Mouse (Mus musculus): ENCODE measurements around the gene Sytl3. TPM values are rescaled to one million over a fixed set of nuclear protein-coding genes. Genes with fewer than 3 reads are reported as not detected.
"Not testable (repeated sequence)": the region's sequence is repeated elsewhere in the genome, so short reads cannot be mapped to it uniquely, and the experiment has no call there.

The Sytl3 gene
- total and polyA plus RNA-seq, 2 experiments from 2014 or later, result 0.18 TPM; not detected in 1

GRCm38 (mm10) chr17:6703381-6704270 lies 44.7 kb downstream of the Sytl3 start:
- not testable (repeated sequence) for H3K27me3 ChIP-seq (ENCODE audit: control insufficient read depth, insufficient read depth, low read length); H3K4me1 ChIP-seq (ENCODE audit: control insufficient read depth, insufficient read depth); H3K27ac ChIP-seq (ENCODE audit: low read depth); H3K4me2 ChIP-seq (ENCODE audit: low read depth, low read length); H3K4me3 ChIP-seq (ENCODE audit: low read depth, low read length); H3K36me3 ChIP-seq (replicated peaks; ENCODE audit: control insufficient read depth, insufficient read depth, low read length); H3K9ac ChIP-seq (replicated peaks; ENCODE audit: low read depth, low read length); ATAC-seq (ENCODE audit: insufficient read depth, low read depth); DNase-seq (ENCODE audit: low spot score); H3K9me3 ChIP-seq (replicated peaks; ENCODE audit: control insufficient read depth, low read length)
- WGBS, result 48% methylated on average over 6 of the region's 9 CpGs

GRCm38 (mm10) chr17:6706448-6706847 lies 47.6 kb downstream of the Sytl3 start:
- DNase-seq (ENCODE audit: low spot score); H3K27me3 ChIP-seq (ENCODE audit: control insufficient read depth, insufficient read depth, low read length); H3K9me3 ChIP-seq (replicated peaks; ENCODE audit: control insufficient read depth, low read length); H3K4me3 ChIP-seq (ENCODE audit: low read depth, low read length); H3K27ac ChIP-seq (ENCODE audit: low read depth); H3K9ac ChIP-seq (replicated peaks; ENCODE audit: low read depth, low read length); H3K4me2 ChIP-seq (ENCODE audit: low read depth, low read length); H3K4me1 ChIP-seq (ENCODE audit: control insufficient read depth, insufficient read depth); H3K36me3 ChIP-seq (replicated peaks; ENCODE audit: control insufficient read depth, insufficient read depth, low read length); ATAC-seq (ENCODE audit: insufficient read depth, low read depth): not testable (repeated sequence)
- WGBS, result 92% methylated on average over 5 of the region's 5 CpGs

GRCm38 (mm10) chr17:6707422-6707821 lies 48.5 kb downstream of the Sytl3 start:
- H3K4me1 ChIP-seq (ENCODE audit: control insufficient read depth, insufficient read depth); H3K9ac ChIP-seq (replicated peaks; ENCODE audit: low read depth, low read length); H3K36me3 ChIP-seq (replicated peaks; ENCODE audit: control insufficient read depth, insufficient read depth, low read length); H3K27me3 ChIP-seq (ENCODE audit: control insufficient read depth, insufficient read depth, low read length); DNase-seq (ENCODE audit: low spot score); ATAC-seq (ENCODE audit: insufficient read depth, low read depth); H3K4me3 ChIP-seq (ENCODE audit: low read depth, low read length); H3K4me2 ChIP-seq (ENCODE audit: low read depth, low read length); H3K27ac ChIP-seq (ENCODE audit: low read depth); H3K9me3 ChIP-seq (replicated peaks; ENCODE audit: control insufficient read depth, low read length): not testable (repeated sequence)
- WGBS, result 74% methylated on average over 5 of the region's 5 CpGs

GRCm38 (mm10) chr17:6708194-6708593 lies 49.3 kb downstream of the Sytl3 start:
- not testable (repeated sequence) for H3K27ac ChIP-seq (ENCODE audit: low read depth); DNase-seq (ENCODE audit: low spot score); H3K4me3 ChIP-seq (ENCODE audit: low read depth, low read length); H3K36me3 ChIP-seq (replicated peaks; ENCODE audit: control insufficient read depth, insufficient read depth, low read length); H3K9me3 ChIP-seq (replicated peaks; ENCODE audit: control insufficient read depth, low read length); ATAC-seq (ENCODE audit: insufficient read depth, low read depth); H3K27me3 ChIP-seq (ENCODE audit: control insufficient read depth, insufficient read depth, low read length); H3K4me1 ChIP-seq (ENCODE audit: control insufficient read depth, insufficient read depth); H3K9ac ChIP-seq (replicated peaks; ENCODE audit: low read depth, low read length); H3K4me2 ChIP-seq (ENCODE audit: low read depth, low read length)
- 79% methylated on average over 2 of the region's 2 CpGs for WGBS

- not testable (repeated sequence) for H3K4me3 ChIP-seq (ENCODE audit: low read depth, low read length); ATAC-seq (ENCODE audit: insufficient read depth, low read depth)
- 60% methylated on average over 2 of the region's 2 CpGs for WGBS
Measured at GRCm38 (mm10) chr17:6713483-6713882, 54.6 kb downstream of the Sytl3 start.

GRCm38 (mm10) chr17:6713944-6714343 lies 55.1 kb downstream of the Sytl3 start:
- not testable (repeated sequence) for H3K4me1 ChIP-seq (ENCODE audit: control insufficient read depth, insufficient read depth); H3K4me2 ChIP-seq (ENCODE audit: low read depth, low read length); H3K27me3 ChIP-seq (ENCODE audit: control insufficient read depth, insufficient read depth, low read length); H3K36me3 ChIP-seq (replicated peaks; ENCODE audit: control insufficient read depth, insufficient read depth, low read length); H3K9me3 ChIP-seq (replicated peaks; ENCODE audit: control insufficient read depth, low read length); H3K4me3 ChIP-seq (ENCODE audit: low read depth, low read length); H3K27ac ChIP-seq (ENCODE audit: low read depth); DNase-seq (ENCODE audit: low spot score); ATAC-seq (ENCODE audit: insufficient read depth, low read depth); H3K9ac ChIP-seq (replicated peaks; ENCODE audit: low read depth, low read length)
- WGBS, result 71% methylated on average over 8 of the region's 8 CpGs

More at GRCm38 (mm10) chr17:6713483-6713882, 54.6 kb downstream of the Sytl3 start:
- H3K27me3 ChIP-seq (ENCODE audit: control insufficient read depth, insufficient read depth, low read length); H3K9ac ChIP-seq (replicated peaks; ENCODE audit: low read depth, low read length); H3K4me2 ChIP-seq (ENCODE audit: low read depth, low read length); DNase-seq (ENCODE audit: low spot score); H3K9me3 ChIP-seq (replicated peaks; ENCODE audit: control insufficient read depth, low read length); H3K4me1 ChIP-seq (ENCODE audit: control insufficient read depth, insufficient read depth); H3K36me3 ChIP-seq (replicated peaks; ENCODE audit: control insufficient read depth, insufficient read depth, low read length); H3K27ac ChIP-seq (ENCODE audit: low read depth): not testable (repeated sequence)
